Mouse (Mus musculus) bone marrow macrophage, adult 2 months (primary cell): ENCODE data around the gene Gcnt2.

ENCODE experiments used
- CTCF ChIP-seq: IDR thresholded peaks from 2 replicates; pipeline ENCODE4 v1.5.1; 2012; ENCODE audit warnings: low read depth, mild to moderate bottlenecking, low read length, moderate library complexity
- POLR2A ChIP-seq: IDR thresholded peaks from 2 replicates; pipeline ENCODE4 v1.6.1; 2012; ENCODE audit warnings: mild to moderate bottlenecking, low read depth, low read length, borderline replicate concordance

DNA sequence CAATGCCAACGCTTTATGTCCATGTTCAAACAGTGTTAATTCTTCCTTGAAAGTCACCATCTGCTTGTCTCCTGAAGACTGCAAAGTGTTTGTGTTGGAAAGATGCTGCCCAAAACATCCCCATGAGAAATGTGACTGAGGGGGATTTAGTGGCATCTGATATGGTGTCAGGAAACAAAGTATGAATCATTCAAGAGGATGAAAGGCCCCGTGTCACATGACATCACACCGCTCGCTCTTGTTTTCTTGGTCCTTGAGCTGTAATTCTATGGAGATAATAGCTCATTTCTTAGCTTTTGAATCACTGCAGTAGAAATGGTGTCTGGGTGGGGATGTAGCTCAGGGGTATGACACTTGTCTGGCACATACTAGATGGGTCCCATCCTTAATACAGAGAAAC is 33.0 kb downstream of the Gcnt2 start:
- TF ChIP-seq CTCF (no peak), POLR2A (no peak)
